Mouse (Mus musculus): ENCODE results near the gene Cpb1.

DNA sequence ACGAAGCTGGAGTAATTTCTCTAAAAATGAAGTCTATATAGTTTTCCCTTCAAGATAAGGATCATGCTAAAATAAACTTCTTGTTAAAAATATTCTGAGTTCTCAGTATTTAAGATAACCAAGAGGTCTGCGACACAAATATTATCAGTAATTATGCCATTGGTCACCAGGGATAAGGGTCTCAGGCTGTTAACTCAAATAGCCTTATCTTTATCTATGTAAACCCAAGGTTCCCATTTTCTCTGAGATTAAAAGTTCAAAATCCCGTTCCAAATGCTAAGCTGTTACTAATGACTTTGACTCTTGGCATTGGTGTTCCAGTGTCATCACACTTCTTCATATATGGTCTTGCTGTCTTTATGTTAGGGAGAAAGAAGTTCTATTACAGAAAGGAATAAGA, 20.0 kb upstream of the Cpb1 start:
- no peak for TF ChIP-seq POLR2A (IDR thresholded peaks at IDR 0.05; ENCODE audit: borderline replicate concordance, insufficient read depth, low read length)
- TF ChIP-seq CTCF (IDR thresholded peaks at IDR 0.05; ENCODE audit: borderline replicate concordance, insufficient read depth, low read depth, low read length): no peak
